Mouse (Mus musculus): ENCODE results near the gene Wdr38. TPM values are rescaled to one million over a fixed set of nuclear protein-coding genes. Genes with fewer than 3 reads are reported as not detected.
A peak's percentile ranks its signal among the peaks of the same experiment; 100 is the strongest.

Gene Wdr38
- under 1 TPM; 0.57 to 0.67 TPM for total RNA-seq (2021)

GRCm38 (mm10) chr2:38997386-38998374 is at the start of gene Wdr38:
Wdr38 (plus strand) TSS chr2:38997476.
- DNase-seq (ENCODE audit: low spot score in 2 of 2) = peak; percentile 88 to 90
- intact Hi-C loops (cut with DNase I) = loop anchor here (1.0 kb wide), 1 partner anchor 71 kb away; no protein-coding TSS in a partner anchor

GRCm38 (mm10) chr2:38947566-38947965 is 49.7 kb upstream of the Wdr38 start:
- no peak for DNase-seq (ENCODE audit: low spot score in 2 of 2)
- intact Hi-C loops (cut with DNase I) = no loop called here

- intact Hi-C loops (cut with DNase I) = no loop called here
- peak; percentile 69 to 77 for DNase-seq (ENCODE audit: low spot score in 2 of 2)
These were observed 47.0 kb upstream of the Wdr38 start for GRCm38 (mm10) chr2:38950281-38950719.

- DNase-seq (ENCODE audit: low spot score in 2 of 2) = peak; percentile 36 to 42
- intact Hi-C loops (cut with DNase I) = no loop called here
These were observed 44.0 kb upstream of the Wdr38 start for GRCm38 (mm10) chr2:38953152-38953883.

- DNase-seq (ENCODE audit: low spot score in 2 of 2) = no peak
- intact Hi-C loops (cut with DNase I) = no loop called here
These were observed 41.2 kb upstream of the Wdr38 start for GRCm38 (mm10) chr2:38956062-38956461.

- intact Hi-C loops (cut with DNase I) = no loop called here
- DNase-seq (ENCODE audit: low spot score in 2 of 2) = no peak
These were observed 39.5 kb upstream of the Wdr38 start for GRCm38 (mm10) chr2:38957671-38958223.

- intact Hi-C loops (cut with DNase I) = no loop called here
- no peak for DNase-seq (ENCODE audit: low spot score in 2 of 2)
These were observed 33.1 kb upstream of the Wdr38 start for GRCm38 (mm10) chr2:38964198-38964597.

GRCm38 (mm10) chr2:38969650-38970049 is 27.6 kb upstream of the Wdr38 start:
- intact Hi-C loops (cut with DNase I) = no loop called here
- no peak for DNase-seq (ENCODE audit: low spot score in 2 of 2)

- intact Hi-C loops (cut with DNase I) = no loop called here
- no peak for DNase-seq (ENCODE audit: low spot score in 2 of 2)
These were observed 27.2 kb upstream of the Wdr38 start for GRCm38 (mm10) chr2:38970057-38970456.

- DNase-seq (ENCODE audit: low spot score in 2 of 2) = no peak
- intact Hi-C loops (cut with DNase I) = no loop called here
These were observed 24.1 kb upstream of the Wdr38 start for GRCm38 (mm10) chr2:38973223-38973622.

GRCm38 (mm10) chr2:38973701-38974100 is 23.6 kb upstream of the Wdr38 start:
- intact Hi-C loops (cut with DNase I) = no loop called here

GRCm38 (mm10) chr2:38974171-38974570 is 23.1 kb upstream of the Wdr38 start:
- intact Hi-C loops (cut with DNase I) = no loop called here
- DNase-seq (ENCODE audit: low spot score in 2 of 2) = no peak

More at GRCm38 (mm10) chr2:38973701-38974100, 23.6 kb upstream of the Wdr38 start:
- DNase-seq (ENCODE audit: low spot score in 2 of 2) = no peak

- intact Hi-C loops (cut with DNase I) = no loop called here
These were observed 22.1 kb upstream of the Wdr38 start for GRCm38 (mm10) chr2:38975181-38975580.

GRCm38 (mm10) chr2:38975941-38976805 is 21.1 kb upstream of the Wdr38 start:
- intact Hi-C loops (cut with DNase I) = no loop called here
- DNase-seq (ENCODE audit: low spot score in 2 of 2) = no peak

More at GRCm38 (mm10) chr2:38975181-38975580, 22.1 kb upstream of the Wdr38 start:
- no peak for DNase-seq (ENCODE audit: low spot score in 2 of 2)

GRCm38 (mm10) chr2:38977837-38978236 is 19.4 kb upstream of the Wdr38 start:
- intact Hi-C loops (cut with DNase I) = no loop called here
- no peak for DNase-seq (ENCODE audit: low spot score in 2 of 2)

- intact Hi-C loops (cut with DNase I) = no loop called here
- no peak for DNase-seq (ENCODE audit: low spot score in 2 of 2)
These were observed 13.8 kb upstream of the Wdr38 start for GRCm38 (mm10) chr2:38983456-38983855.

GRCm38 (mm10) chr2:38986580-38986979 is 10.7 kb upstream of the Wdr38 start:
- DNase-seq (ENCODE audit: low spot score in 2 of 2) = no peak
- intact Hi-C loops (cut with DNase I) = no loop called here

- no peak for DNase-seq (ENCODE audit: low spot score in 2 of 2)
- intact Hi-C loops (cut with DNase I) = no loop called here
These were observed 9.9 kb upstream of the Wdr38 start for GRCm38 (mm10) chr2:38987371-38987770.
